8 mouse cellular contexts compared by ENCODE assay signal in the genomic region with DNA sequence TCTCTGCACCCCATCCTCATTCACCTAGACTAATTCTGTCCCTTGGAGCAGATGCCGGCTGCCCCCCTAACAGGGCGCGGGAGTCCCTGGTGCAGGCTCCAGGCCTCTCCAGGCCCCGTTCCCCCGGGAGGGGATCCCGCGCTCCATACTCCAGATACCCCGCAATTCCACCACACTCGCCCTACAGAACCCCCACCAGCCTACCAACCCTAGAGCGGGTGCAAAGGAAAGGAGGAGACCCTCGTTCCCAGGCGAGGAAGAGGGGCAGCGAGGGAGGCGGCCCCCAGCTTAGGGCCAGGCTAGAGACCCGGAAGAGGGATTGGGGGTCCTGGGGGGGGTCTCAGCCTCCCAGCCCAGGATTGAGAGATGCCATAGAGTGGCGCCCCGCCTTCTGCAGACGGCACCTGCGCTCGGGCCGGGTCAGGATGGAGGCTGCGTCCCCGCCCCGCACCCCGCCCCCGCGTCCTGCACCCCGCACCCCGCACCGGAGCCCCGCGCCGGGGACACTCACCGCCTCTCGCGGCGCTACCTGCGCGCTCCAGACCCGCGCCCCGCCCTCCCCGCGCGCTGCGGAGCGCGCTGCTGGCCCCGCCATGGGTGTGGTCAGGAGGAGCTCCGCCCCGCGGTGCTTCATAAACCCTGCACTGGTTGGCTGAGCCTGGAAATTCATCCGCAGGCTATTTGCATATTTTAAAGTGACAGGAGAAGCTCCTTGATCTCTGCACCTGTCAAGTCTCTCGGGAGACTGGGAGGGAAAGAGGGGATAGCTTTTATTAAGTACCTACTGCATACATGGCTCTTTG. TPM values are rescaled to one million over a fixed set of nuclear protein-coding genes. Genes with fewer than 3 reads are reported as not detected.
A peak's percentile ranks its signal among the peaks of the same experiment; 100 is the strongest.
DNase-seq lines count a peak whose midpoint lies in the region; ATAC-seq lines count a peak whose summit lies in the region.

TSS of gene Fcho1 (minus strand) at position 595 of the 803 bp plus-strand sequence.

- H3K27me3 ChIP-seq in limb, embryonic 10.5 days (ENCODE audit: low read depth, poor library complexity, severe bottlenecking): peaks cover 92% of the 10 kb centered on the region
- H3K27me3 ChIP-seq in midbrain, embryonic 11.5 days (ENCODE audit: control insufficient read depth, insufficient read depth, low read length): peaks cover 3% of the 10 kb centered on the region; the same call in 1 of the 2 replicates

- peak; percentile 54 for ATAC-seq in granulocyte monocyte progenitor cell, adult 5-6 weeks (replicated peaks; ENCODE audit: poor library complexity, severe bottlenecking)
- ATAC-seq in midbrain, embryonic 11.5 days (ENCODE audit: low FRiP score): peak; percentile 84

- peaks cover 33% of the 10 kb centered on the region for H3K4me1 ChIP-seq in limb, embryonic 10.5 days
- H3K4me1 ChIP-seq in midbrain, embryonic 11.5 days (ENCODE audit: control insufficient read depth, insufficient read depth, low read length): peaks cover 32% of the 10 kb centered on the region

- no peaks in the 10 kb centered on the region for H3K36me3 ChIP-seq in limb, embryonic 10.5 days
- no peaks in the 10 kb centered on the region for H3K36me3 ChIP-seq in midbrain, embryonic 11.5 days (ENCODE audit: control insufficient read depth, insufficient read depth, low read length)

- no peaks in the 10 kb centered on the region for H3K9me3 ChIP-seq in limb, embryonic 10.5 days (replicated peaks)
- H3K9me3 ChIP-seq in midbrain, embryonic 11.5 days (ENCODE audit: control insufficient read depth, low read length): no peaks in the 10 kb centered on the region

- H3K27ac ChIP-seq in limb, embryonic 10.5 days: peak within 1 kb of the TSS; percentile 66
- no peak within 1 kb of the TSS for H3K27ac ChIP-seq in midbrain, embryonic 11.5 days (ENCODE audit: low read depth, low read length)

- WGBS in limb, embryonic 10.5 days: under 1% methylated on average over 54 of the region's 54 CpGs
- under 1% methylated on average over 45 of the region's 54 CpGs for WGBS in midbrain, embryonic 11.5 days

- peak within 1 kb of the TSS; percentile 72 for H3K4me2 ChIP-seq in midbrain, embryonic 11.5 days

- H3K4me3 ChIP-seq in limb, embryonic 10.5 days: peak within 1 kb of the TSS; percentile 70
- peak within 1 kb of the TSS; percentile 70 for H3K4me3 ChIP-seq in midbrain, embryonic 11.5 days (ENCODE audit: low read depth, low read length)

- peak; percentile 77 to 84 for DNase-seq in adrenal gland, adult (ENCODE audit: inconsistent age in 2 of 2, low spot score in 1 of 2)
- DNase-seq in adrenal gland, adult 8-10 months: no peak
- peak; percentile 91 for DNase-seq in embryo, embryonic 10.5 days (ENCODE audit: low spot score)
- DNase-seq in kidney, adult 18-20 months: peak; percentile 70
- DNase-seq in limb, embryonic 10.5 days (ENCODE audit: low spot score): peak; percentile 78
- peak; percentile 97 for DNase-seq in midbrain, embryonic 11.5 days (ENCODE audit: low spot score, missing footprints)
- DNase-seq in spleen, adult 12 weeks (ENCODE audit: low spot score): peak; percentile 87

- peak within 1 kb of the TSS; percentile 64 for H3K9ac ChIP-seq in midbrain, embryonic 11.5 days (ENCODE audit: low read length)

RNA-seq across cellular contexts. Expression of gene Fcho1, which starts in this region (rescaled TPM):
- 1 to 10 TPM; 2.1 to 6.2 (median 3.7) TPM for total RNA-seq in adrenal gland, adult 8-10 months (2022)
- 62.4 and 98.0 TPM in 2 replicates for total RNA-seq in granulocyte monocyte progenitor cell, adult 5-6 weeks (2014; fragmentation: Nextera tagmentation)
- 39.8 and 76.7 TPM in 2 replicates for total RNA-seq in granulocyte monocyte progenitor cell, adult 5-6 weeks (2017)
- polyA plus RNA-seq in limb, embryonic 10.5 days (2016; fragmentation: Nextera tagmentation; extraction: Ambion mirVana): 2.2 and 4.3 TPM in 2 replicates
- 12.9 and 15.3 TPM in 2 replicates for polyA plus RNA-seq in midbrain, embryonic 11.5 days (2014; fragmentation: Nextera tagmentation; extraction: Ambion mirVana)

Comparison
In these comparisons a context has a peak if more than half of its experiments do, and no peak if none do; other contexts are left out.
1. RNA of gene Fcho1 (total RNA-seq): 39.8 to 98.0 TPM in granulocyte monocyte progenitor cell, adult 5-6 weeks; 2.1 to 6.2 TPM in adrenal gland, adult 8-10 months; every median in the first group is over 4 times any median in the second.